Mouse (Mus musculus): Measurements from ENCODE around the gene Dlk1.
"Not testable (repeated sequence)": the region's sequence is repeated elsewhere in the genome, so short reads cannot be mapped to it uniquely, and the experiment has no call there.

The Dlk1 gene

GRCm38 (mm10) chr12:109475501-109475900 is 22.9 kb downstream of the Dlk1 start:
- no peak for DNase-seq (ENCODE audit: low read depth)

DNA sequence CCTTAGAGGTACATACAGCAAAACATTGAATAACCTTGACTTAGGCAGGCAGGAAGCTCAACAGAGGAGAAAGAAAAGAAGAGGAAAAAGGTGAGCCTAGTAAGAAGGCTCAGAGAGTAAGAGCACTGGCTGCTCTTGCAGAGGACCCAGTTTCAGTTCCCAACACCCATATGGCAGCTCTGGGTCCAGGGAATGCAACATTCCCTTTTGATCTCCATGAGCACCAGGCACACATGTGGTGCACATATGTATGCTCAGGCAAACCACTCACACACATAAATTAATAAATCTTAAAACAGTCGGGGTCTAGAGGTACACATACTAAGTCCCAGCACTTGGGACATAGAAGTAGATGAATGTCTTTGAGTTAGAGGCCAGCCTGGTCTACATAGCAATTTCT is 33.9 kb downstream of the Dlk1 start:
- DNase-seq (ENCODE audit: low read depth) = not testable (repeated sequence)

GRCm38 (mm10) chr12:109491701-109492100 is 39.1 kb downstream of the Dlk1 start:
- DNase-seq (ENCODE audit: low read depth) = no peak

GRCm38 (mm10) chr12:109493381-109493780 is 40.8 kb downstream of the Dlk1 start:
- no peak for DNase-seq (ENCODE audit: low read depth)

DNA sequence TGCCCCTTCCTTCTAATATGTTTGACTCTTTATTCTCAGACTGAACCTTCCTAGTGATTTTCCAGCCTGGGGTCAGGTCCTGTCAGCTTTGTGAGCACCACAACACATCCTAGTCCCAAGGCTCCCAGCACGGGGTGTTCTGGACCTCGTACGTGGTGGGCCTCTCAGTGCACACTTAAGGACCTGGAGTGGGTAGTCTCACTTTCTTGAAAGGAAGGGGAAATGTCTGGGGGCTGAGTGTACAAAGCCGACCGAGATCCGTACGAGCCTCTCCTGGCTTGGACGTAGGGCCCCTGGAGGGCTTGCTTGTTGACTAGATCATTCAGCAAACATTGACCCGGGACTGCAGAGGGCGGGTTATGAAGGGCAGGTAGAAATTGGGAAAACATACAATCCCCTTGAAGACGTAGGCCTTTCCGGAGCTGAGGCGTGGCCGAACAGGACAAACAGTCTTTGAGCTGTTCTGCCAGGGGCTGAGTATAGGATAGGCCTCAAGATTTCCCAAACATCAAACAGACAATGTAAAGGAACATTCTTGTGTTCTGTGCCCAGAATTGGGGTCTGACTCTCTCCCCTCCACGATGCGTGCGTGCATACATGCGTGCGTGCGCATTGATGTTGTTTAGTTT is 42.5 kb downstream of the Dlk1 start:
- DNase-seq (ENCODE audit: low read depth) = no peak

DNA sequence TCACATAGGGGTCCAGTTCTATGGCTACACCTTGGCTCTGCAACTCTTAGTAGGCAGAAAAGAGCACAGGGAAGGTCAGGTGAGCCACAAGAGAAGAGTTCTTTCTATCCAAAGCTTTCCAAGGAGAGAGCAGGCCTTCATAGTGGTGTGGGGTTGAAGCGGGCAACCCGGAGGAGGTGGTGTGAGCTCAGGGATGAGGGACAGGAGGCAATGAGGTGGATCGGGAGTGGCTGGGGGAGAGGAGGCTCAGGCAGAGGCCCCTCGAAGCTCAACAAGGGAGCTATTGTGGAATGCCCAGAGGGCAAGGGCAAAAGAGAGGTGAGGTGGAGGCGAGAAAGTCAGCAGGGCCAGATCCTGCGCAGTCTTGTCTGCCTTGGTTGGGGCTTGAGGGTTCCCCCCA is 43.8 kb downstream of the Dlk1 start:
- no peak for DNase-seq (ENCODE audit: low read depth)

DNA sequence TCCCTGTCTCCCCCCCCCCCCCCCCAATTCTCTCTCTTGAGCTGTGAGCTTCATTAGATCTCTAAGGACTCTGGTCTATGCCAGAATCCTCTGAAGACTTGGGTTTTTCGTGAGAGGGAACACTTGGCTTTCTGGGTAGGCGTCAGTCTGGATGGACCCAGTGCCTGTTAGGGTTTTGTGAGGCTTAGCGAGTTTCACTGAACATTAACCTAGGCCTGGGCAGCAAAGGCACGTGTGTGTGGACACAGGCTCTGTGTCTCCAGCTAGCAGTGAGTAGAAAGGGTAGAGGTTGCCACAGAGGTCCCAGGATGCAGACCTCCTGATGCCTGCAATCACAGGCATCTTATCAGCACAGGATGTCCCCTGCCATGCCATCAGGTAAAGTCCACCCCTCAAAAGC is 48.4 kb downstream of the Dlk1 start:
- DNase-seq (ENCODE audit: low read depth) = no peak

GRCm38 (mm10) chr12:109502360-109503040 is 49.9 kb downstream of the Dlk1 start:
- DNase-seq (ENCODE audit: low read depth) = no peak

DNA sequence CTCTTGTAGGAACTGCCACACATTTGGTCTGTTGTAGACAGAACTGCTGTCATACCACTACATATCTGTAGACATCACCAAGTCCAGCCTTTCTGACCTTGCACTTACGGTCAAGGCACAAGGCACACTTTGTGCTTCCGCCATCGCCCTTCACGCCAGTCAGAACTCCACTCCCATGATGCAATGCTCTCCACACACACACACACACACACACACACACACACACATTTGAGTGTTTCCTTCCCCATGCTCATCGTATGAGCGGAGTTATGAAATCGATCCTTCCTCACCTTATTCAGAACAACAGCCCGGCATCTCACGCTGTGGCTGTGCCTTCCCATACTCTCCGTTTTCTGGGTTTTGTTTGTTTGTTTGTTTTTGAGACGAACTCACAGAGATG is 55.1 kb downstream of the Dlk1 start:
- DNase-seq (ENCODE audit: low read depth) = no peak

- DNase-seq (ENCODE audit: low read depth) = no peak
Measured at GRCm38 (mm10) chr12:109508495-109509454, 56.2 kb downstream of the Dlk1 start.

- DNase-seq (ENCODE audit: low read depth) = no peak
Measured at GRCm38 (mm10) chr12:109509531-109510137, 57.0 kb downstream of the Dlk1 start.

DNA sequence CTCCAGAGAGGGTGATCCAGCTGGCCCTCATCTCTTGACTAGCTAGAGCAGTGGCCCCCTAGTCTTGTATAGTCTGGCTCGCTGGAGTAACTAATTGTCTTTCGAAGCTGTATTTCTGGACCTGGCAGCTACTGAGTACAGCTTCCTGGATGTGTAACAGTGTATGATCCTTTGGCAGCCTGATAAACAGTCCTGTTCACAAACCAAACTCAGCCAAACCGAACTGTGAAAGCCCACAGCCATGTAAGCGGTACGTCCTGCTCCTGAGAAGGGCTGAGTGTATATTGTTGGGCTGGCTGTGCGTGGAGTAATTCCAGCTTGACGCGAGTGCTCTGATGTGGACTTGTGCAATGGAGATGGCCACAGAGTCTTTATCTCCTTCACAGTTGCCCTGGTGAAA is 57.6 kb downstream of the Dlk1 start:
- DNase-seq (ENCODE audit: low read depth) = no peak

DNA sequence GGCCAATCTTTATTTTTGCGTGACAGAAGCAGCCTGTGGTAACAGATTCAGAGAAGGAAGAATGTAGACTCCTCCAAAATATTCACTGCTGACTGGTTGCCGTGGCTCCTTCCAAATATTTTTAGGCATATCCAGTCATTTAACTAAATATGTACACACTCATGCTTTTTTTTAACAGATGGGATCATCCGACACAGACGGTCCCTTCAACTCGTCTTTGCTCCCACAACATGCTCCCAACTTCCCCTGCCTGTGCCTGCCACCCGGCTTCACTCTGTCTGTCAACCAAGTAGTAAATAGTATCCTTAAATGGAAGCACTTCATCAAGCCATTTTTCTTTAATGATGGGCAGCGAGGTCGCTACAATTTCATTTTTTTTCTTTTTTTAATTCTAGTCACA is 58.8 kb downstream of the Dlk1 start:
- no peak for DNase-seq (ENCODE audit: low read depth)

GRCm38 (mm10) chr12:109512151-109512907 is 59.7 kb downstream of the Dlk1 start:
- DNase-seq (ENCODE audit: low read depth) = no peak
